Mouse (Mus musculus): ENCODE measurements around the gene Zbtb16. TPM values are rescaled to one million over a fixed set of nuclear protein-coding genes. Genes with fewer than 3 reads are reported as not detected.

Zbtb16 gene
- total RNA-seq (2014; fragmentation: Nextera tagmentation) (35.0 and 45.5 TPM in 2 replicates), total RNA-seq (2017) (9.7 and 10.6 TPM in 2 replicates), polyA plus RNA-seq (2012) (18.4 and 20.0 TPM in 2 replicates)

GRCm38 (mm10) chr9:48835631-48836565 lies at the start of gene Zbtb16:
TSS of gene Zbtb16 (minus strand) at chr9:48836222.
- H3K4me1 ChIP-seq (ENCODE audit: insufficient read depth, low read depth, low read length): peaks cover 65% of the 10 kb centered on the region

GRCm38 (mm10) chr9:48872896-48873295 lies 36.9 kb upstream of the Zbtb16 start:
- DNase-seq (ENCODE audit: low spot score) (no peak), ATAC-seq (ENCODE audit: extremely low read depth, insufficient number of reproducible peaks, low FRiP score, poor library complexity, severe bottlenecking) (no peak)
- Histone ChIP-seq H3K27me3 (ENCODE audit: insufficient read depth, low read length) (peaks cover 36% of the 10 kb centered on the region), H3K36me3 (replicated peaks) (no peaks in the 10 kb centered on the region), H3K4me3 (ENCODE audit: low read depth, low read length) (no peak overlapping the region), H3K4me1 (ENCODE audit: insufficient read depth, low read depth, low read length) (no peaks in the 10 kb centered on the region), H3K9me3 (replicated peaks) (no peaks in the 10 kb centered on the region)
- TF ChIP-seq CTCF (IDR thresholded peaks at IDR 0.05; ENCODE audit: low read depth, low read length) (no peak), POLR2AphosphoS5 (IDR thresholded peaks at IDR 0.05; ENCODE audit: insufficient replicate concordance, low read depth, low read length) (no peak), GATA2 (IDR thresholded peaks at IDR 0.05; ENCODE audit: borderline replicate concordance, low read depth, low read length) (no peak), GATA1 (IDR thresholded peaks at IDR 0.05; ENCODE audit: borderline replicate concordance, low read length) (no peak), TAL1 (conservative IDR thresholded peaks at IDR 0.05; ENCODE audit: low read depth, low read length) (no peak)

More at GRCm38 (mm10) chr9:48835631-48836565, at the start of gene Zbtb16:
- peaks cover 33% of the 10 kb centered on the region for H3K36me3 ChIP-seq (replicated peaks)
- peak; percentile 54 for ATAC-seq (ENCODE audit: extremely low read depth, insufficient number of reproducible peaks, low FRiP score, poor library complexity, severe bottlenecking)
- peaks cover 31% of the 10 kb centered on the region for H3K27me3 ChIP-seq (ENCODE audit: insufficient read depth, low read length)
- peak within 1 kb of the TSS; percentile 79 for H3K4me3 ChIP-seq (ENCODE audit: low read depth, low read length)
- TF ChIP-seq CTCF (IDR thresholded peaks at IDR 0.05; ENCODE audit: low read depth, low read length): no peak
- TF ChIP-seq TAL1 (conservative IDR thresholded peaks at IDR 0.05; ENCODE audit: low read depth, low read length): no peak
- no peak for TF ChIP-seq POLR2AphosphoS5 (IDR thresholded peaks at IDR 0.05; ENCODE audit: insufficient replicate concordance, low read depth, low read length)
- TF ChIP-seq GATA2 (IDR thresholded peaks at IDR 0.05; ENCODE audit: borderline replicate concordance, low read depth, low read length): no peak
- TF ChIP-seq GATA1 (IDR thresholded peaks at IDR 0.05; ENCODE audit: borderline replicate concordance, low read length): no peak
- no peaks in the 10 kb centered on the region for H3K9me3 ChIP-seq (replicated peaks)
- DNase-seq (ENCODE audit: low spot score): peak; percentile 77

GRCm38 (mm10) chr9:48866523-48867121 lies 30.6 kb upstream of the Zbtb16 start:
- H3K27me3 ChIP-seq (ENCODE audit: insufficient read depth, low read length): peaks cover 56% of the 10 kb centered on the region
- H3K4me1 ChIP-seq (ENCODE audit: insufficient read depth, low read depth, low read length): no peaks in the 10 kb centered on the region
- H3K36me3 ChIP-seq (replicated peaks): no peaks in the 10 kb centered on the region
- DNase-seq (ENCODE audit: low spot score) (no peak), ATAC-seq (ENCODE audit: extremely low read depth, insufficient number of reproducible peaks, low FRiP score, poor library complexity, severe bottlenecking) (no peak)
- no peak for TF ChIP-seq POLR2AphosphoS5 (IDR thresholded peaks at IDR 0.05; ENCODE audit: insufficient replicate concordance, low read depth, low read length)
- TF ChIP-seq CTCF (IDR thresholded peaks at IDR 0.05; ENCODE audit: low read depth, low read length): no peak
- no peak for TF ChIP-seq GATA2 (IDR thresholded peaks at IDR 0.05; ENCODE audit: borderline replicate concordance, low read depth, low read length)
- no peak for TF ChIP-seq GATA1 (IDR thresholded peaks at IDR 0.05; ENCODE audit: borderline replicate concordance, low read length)
- TF ChIP-seq TAL1 (conservative IDR thresholded peaks at IDR 0.05; ENCODE audit: low read depth, low read length): no peak
- H3K4me3 ChIP-seq (ENCODE audit: low read depth, low read length): no peak overlapping the region
- no peaks in the 10 kb centered on the region for H3K9me3 ChIP-seq (replicated peaks)

- H3K4me3 ChIP-seq (ENCODE audit: low read depth, low read length): no peak overlapping the region
- no peaks in the 10 kb centered on the region for H3K9me3 ChIP-seq (replicated peaks)
- H3K4me1 ChIP-seq (ENCODE audit: insufficient read depth, low read depth, low read length): peaks cover 6% of the 10 kb centered on the region; the same call in 1 of the 2 replicates
- TF ChIP-seq GATA2 (IDR thresholded peaks at IDR 0.05; ENCODE audit: borderline replicate concordance, low read depth, low read length) (no peak), POLR2AphosphoS5 (IDR thresholded peaks at IDR 0.05; ENCODE audit: insufficient replicate concordance, low read depth, low read length) (no peak), CTCF (IDR thresholded peaks at IDR 0.05; ENCODE audit: low read depth, low read length) (no peak), GATA1 (IDR thresholded peaks at IDR 0.05; ENCODE audit: borderline replicate concordance, low read length) (no peak), TAL1 (conservative IDR thresholded peaks at IDR 0.05; ENCODE audit: low read depth, low read length) (no peak)
- ATAC-seq (ENCODE audit: extremely low read depth, insufficient number of reproducible peaks, low FRiP score, poor library complexity, severe bottlenecking): no peak
- peaks cover 56% of the 10 kb centered on the region for H3K27me3 ChIP-seq (ENCODE audit: insufficient read depth, low read length)
- no peak for DNase-seq (ENCODE audit: low spot score)
- H3K36me3 ChIP-seq (replicated peaks): no peaks in the 10 kb centered on the region
Observed at GRCm38 (mm10) chr9:48865235-48865634, 29.2 kb upstream of the Zbtb16 start.

GRCm38 (mm10) chr9:48861481-48861880 lies 25.5 kb upstream of the Zbtb16 start:
- no peaks in the 10 kb centered on the region for H3K9me3 ChIP-seq (replicated peaks)
- peaks cover 11% of the 10 kb centered on the region for H3K4me1 ChIP-seq (ENCODE audit: insufficient read depth, low read depth, low read length)
- TF ChIP-seq GATA1 (IDR thresholded peaks at IDR 0.05; ENCODE audit: borderline replicate concordance, low read length) (no peak), CTCF (IDR thresholded peaks at IDR 0.05; ENCODE audit: low read depth, low read length) (no peak), GATA2 (IDR thresholded peaks at IDR 0.05; ENCODE audit: borderline replicate concordance, low read depth, low read length) (no peak), TAL1 (conservative IDR thresholded peaks at IDR 0.05; ENCODE audit: low read depth, low read length) (no peak), POLR2AphosphoS5 (IDR thresholded peaks at IDR 0.05; ENCODE audit: insufficient replicate concordance, low read depth, low read length) (no peak)
- H3K27me3 ChIP-seq (ENCODE audit: insufficient read depth, low read length): peaks cover 37% of the 10 kb centered on the region
- H3K36me3 ChIP-seq (replicated peaks): no peaks in the 10 kb centered on the region
- no peak overlapping the region for H3K4me3 ChIP-seq (ENCODE audit: low read depth, low read length)
- no peak for ATAC-seq (ENCODE audit: extremely low read depth, insufficient number of reproducible peaks, low FRiP score, poor library complexity, severe bottlenecking)
- DNase-seq (ENCODE audit: low spot score): no peak

GRCm38 (mm10) chr9:48860526-48860845 lies 24.5 kb upstream of the Zbtb16 start:
- peaks cover 16% of the 10 kb centered on the region for H3K4me1 ChIP-seq (ENCODE audit: insufficient read depth, low read depth, low read length)
- no peak for TF ChIP-seq TAL1 (conservative IDR thresholded peaks at IDR 0.05; ENCODE audit: low read depth, low read length)
- no peak for TF ChIP-seq GATA2 (IDR thresholded peaks at IDR 0.05; ENCODE audit: borderline replicate concordance, low read depth, low read length)
- peak; percentile 80 for TF ChIP-seq CTCF (IDR thresholded peaks at IDR 0.05; ENCODE audit: low read depth, low read length)
- TF ChIP-seq POLR2AphosphoS5 (IDR thresholded peaks at IDR 0.05; ENCODE audit: insufficient replicate concordance, low read depth, low read length): no peak
- no peak for TF ChIP-seq GATA1 (IDR thresholded peaks at IDR 0.05; ENCODE audit: borderline replicate concordance, low read length)
- DNase-seq (ENCODE audit: low spot score) (peak; percentile 71), ATAC-seq (ENCODE audit: extremely low read depth, insufficient number of reproducible peaks, low FRiP score, poor library complexity, severe bottlenecking) (peak; percentile 40)
- peaks cover 30% of the 10 kb centered on the region for H3K27me3 ChIP-seq (ENCODE audit: insufficient read depth, low read length)
- H3K4me3 ChIP-seq (ENCODE audit: low read depth, low read length): no peak overlapping the region
- no peaks in the 10 kb centered on the region for H3K36me3 ChIP-seq (replicated peaks)
- no peaks in the 10 kb centered on the region for H3K9me3 ChIP-seq (replicated peaks)
